Mouse (Mus musculus): ENCODE measurements around the gene Tnfsf18. TPM values are rescaled to one million over a fixed set of nuclear protein-coding genes. Genes with fewer than 3 reads are reported as not detected.

Gene Tnfsf18
- polyA plus RNA-seq, 1 experiment from 2014 or later = 0.16 TPM

DNA sequence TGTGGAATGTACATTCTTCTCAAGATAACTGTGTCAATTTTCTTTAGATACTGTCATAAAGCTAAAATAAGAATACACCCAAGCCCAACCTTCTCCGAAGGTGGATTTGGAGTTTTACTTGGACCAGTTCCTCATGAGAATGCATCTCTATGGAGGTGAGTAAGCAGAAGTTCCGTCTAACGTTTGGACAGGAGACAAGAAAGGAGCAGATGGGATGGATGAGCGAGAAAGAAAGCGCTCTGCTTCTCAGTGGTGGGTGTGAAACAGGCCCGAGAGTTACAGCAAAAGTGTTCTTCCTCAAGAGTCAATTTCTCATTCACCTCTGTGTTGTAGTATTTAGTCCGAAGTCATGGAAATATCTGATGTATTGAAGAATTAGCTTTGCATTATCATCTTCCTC is 2.7 kb upstream of the Tnfsf18 start:
- Histone ChIP-seq H3K4me2 (ENCODE audit: low read depth, low read length) (no peak overlapping the region), H3K4me1 (replicated peaks; ENCODE audit: control insufficient read depth, insufficient read depth, low read length) (peaks cover 5% of the 10 kb centered on the region; the same call in 1 of the 2 replicates), H3K36me3 (ENCODE audit: control insufficient read depth, insufficient read depth, low read length) (no peaks in the 10 kb centered on the region), H3K9ac (ENCODE audit: low read length) (no peak overlapping the region), H3K9me3 (ENCODE audit: control insufficient read depth, low read length) (no peaks in the 10 kb centered on the region), H3K4me3 (ENCODE audit: low read length) (no peak overlapping the region), H3K27me3 (ENCODE audit: control insufficient read depth, insufficient read depth, low read depth, low read length) (no peaks in the 10 kb centered on the region), H3K27ac (ENCODE audit: low read length) (no peak overlapping the region)
- no peak for ATAC-seq (ENCODE audit: low read depth)
- 81% methylated on average over 7 of the region's 7 CpGs for WGBS

DNA sequence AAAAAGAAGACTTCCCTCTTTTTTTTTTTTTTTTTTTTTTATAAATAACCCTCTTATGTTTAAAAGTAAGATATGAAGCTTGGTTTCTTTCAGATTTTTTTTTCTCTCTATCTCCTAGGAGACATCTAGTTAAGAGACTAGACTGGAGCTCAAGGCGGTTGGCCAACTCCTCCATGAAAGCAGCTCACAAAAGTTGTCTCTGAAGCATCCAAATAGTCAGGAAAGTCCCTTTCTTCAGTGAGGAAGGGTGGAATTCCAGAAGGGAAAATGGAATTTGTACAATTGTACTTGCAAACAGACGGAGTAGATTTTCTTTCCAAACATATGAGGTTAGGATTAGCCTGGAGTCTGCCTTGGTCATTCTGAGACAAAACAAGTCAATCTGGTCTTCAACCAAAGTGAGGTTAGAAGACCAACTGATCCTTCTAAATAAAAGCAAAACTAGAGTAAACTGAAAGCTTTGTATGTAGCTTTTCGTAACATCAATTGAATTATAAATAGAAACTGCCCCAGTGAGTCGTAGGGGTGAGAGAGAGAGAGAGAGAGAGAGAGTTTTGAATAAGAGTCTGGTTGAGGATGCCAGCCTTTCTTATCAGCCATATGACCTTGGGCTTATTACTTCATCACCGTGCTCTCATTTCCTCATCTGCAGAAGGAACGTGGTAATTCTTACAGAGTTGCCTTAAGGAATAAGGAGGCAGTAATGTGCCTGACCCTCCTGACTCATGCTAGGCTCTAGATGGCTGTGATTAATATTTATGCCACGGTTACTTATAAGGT is 2.6 kb downstream of the Tnfsf18 start:
- Histone ChIP-seq H3K4me3 (ENCODE audit: low read length) (no peak overlapping the region), H3K4me2 (ENCODE audit: low read depth, low read length) (no peak overlapping the region), H3K9ac (ENCODE audit: low read length) (no peak overlapping the region), H3K9me3 (ENCODE audit: control insufficient read depth, low read length) (no peaks in the 10 kb centered on the region), H3K27me3 (ENCODE audit: control insufficient read depth, insufficient read depth, low read depth, low read length) (no peaks in the 10 kb centered on the region), H3K4me1 (replicated peaks; ENCODE audit: control insufficient read depth, insufficient read depth, low read length) (peaks cover 5% of the 10 kb centered on the region; the same call in 1 of the 2 replicates), H3K27ac (ENCODE audit: low read length) (no peak overlapping the region), H3K36me3 (ENCODE audit: control insufficient read depth, insufficient read depth, low read length) (no peaks in the 10 kb centered on the region)
- WGBS = 42% methylated on average over 7 of the region's 7 CpGs
- no peak for ATAC-seq (ENCODE audit: low read depth)

DNA sequence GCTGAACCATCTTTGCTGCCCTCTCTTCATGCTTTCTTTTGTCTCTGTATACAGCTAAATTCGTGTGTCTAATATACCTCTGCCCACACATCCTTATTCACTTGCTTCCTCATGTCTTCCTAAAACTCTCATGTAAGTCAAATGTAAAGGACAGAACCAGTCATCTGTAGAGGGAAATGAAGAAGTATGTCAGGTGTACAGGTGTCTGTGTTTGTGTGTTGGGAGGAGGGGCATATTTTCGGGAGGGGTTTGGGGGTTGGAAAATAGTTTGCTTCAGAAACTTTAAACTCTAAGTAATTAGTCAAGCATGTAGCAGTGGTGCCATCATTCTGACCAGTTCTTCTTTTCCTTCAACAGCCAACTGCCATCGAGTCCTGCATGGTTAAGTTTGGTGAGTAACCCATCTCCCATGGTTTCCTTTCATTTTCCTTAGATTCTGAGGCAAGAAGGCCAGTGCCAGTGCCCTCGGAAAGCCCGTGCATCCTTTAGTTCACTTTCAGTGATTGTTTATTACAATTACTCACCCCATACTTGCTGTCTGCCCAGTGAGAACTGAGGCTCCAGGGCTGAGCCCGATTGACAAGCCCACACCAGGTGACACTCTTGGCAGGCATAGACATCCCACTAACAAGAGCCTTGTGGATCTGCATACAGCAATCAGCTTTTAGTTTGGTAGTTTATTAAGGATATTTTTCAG is 5.8 kb downstream of the Tnfsf18 start:
- H3K4me1 ChIP-seq (replicated peaks; ENCODE audit: control insufficient read depth, insufficient read depth, low read length) = no peaks in the 10 kb centered on the region; the same call in 1 of the 2 replicates
- 79% methylated on average over 6 of the region's 6 CpGs for WGBS
- no peak overlapping the region for H3K4me2 ChIP-seq (ENCODE audit: low read depth, low read length)
- no peak overlapping the region for H3K4me3 ChIP-seq (ENCODE audit: low read length)
- no peaks in the 10 kb centered on the region for H3K36me3 ChIP-seq (ENCODE audit: control insufficient read depth, insufficient read depth, low read length)
- no peak for ATAC-seq (ENCODE audit: low read depth)
- no peak overlapping the region for H3K27ac ChIP-seq (ENCODE audit: low read length)
- H3K9ac ChIP-seq (ENCODE audit: low read length) = no peak overlapping the region
- no peaks in the 10 kb centered on the region for H3K9me3 ChIP-seq (ENCODE audit: control insufficient read depth, low read length)
- no peaks in the 10 kb centered on the region for H3K27me3 ChIP-seq (ENCODE audit: control insufficient read depth, insufficient read depth, low read depth, low read length)

DNA sequence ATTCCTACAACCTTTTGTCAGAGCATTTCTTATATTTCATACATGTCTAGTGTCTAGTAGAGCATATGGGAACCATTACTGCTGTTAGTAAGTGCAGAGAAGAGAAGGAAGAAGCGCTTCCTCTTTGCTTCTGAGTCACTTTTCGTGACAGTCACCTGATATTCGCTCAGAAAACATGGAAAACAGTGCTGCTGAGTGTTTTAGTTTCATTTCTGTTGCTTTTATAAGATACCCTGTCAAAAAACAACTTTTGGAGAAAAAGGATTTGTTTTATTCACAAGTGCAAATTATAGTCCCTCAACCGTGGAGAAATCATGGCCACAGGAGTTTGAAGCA is 6.3 kb downstream of the Tnfsf18 start:
- Histone ChIP-seq H3K9me3 (ENCODE audit: control insufficient read depth, low read length) (no peaks in the 10 kb centered on the region), H3K9ac (ENCODE audit: low read length) (no peak overlapping the region), H3K27ac (ENCODE audit: low read length) (no peak overlapping the region), H3K4me1 (replicated peaks; ENCODE audit: control insufficient read depth, insufficient read depth, low read length) (no peaks in the 10 kb centered on the region; the same call in 1 of the 2 replicates), H3K4me3 (ENCODE audit: low read length) (no peak overlapping the region), H3K36me3 (ENCODE audit: control insufficient read depth, insufficient read depth, low read length) (no peaks in the 10 kb centered on the region), H3K4me2 (ENCODE audit: low read depth, low read length) (no peak overlapping the region), H3K27me3 (ENCODE audit: control insufficient read depth, insufficient read depth, low read depth, low read length) (no peaks in the 10 kb centered on the region)
- no peak for ATAC-seq (ENCODE audit: low read depth)
- WGBS = 80% methylated on average over 4 of the region's 4 CpGs

DNA sequence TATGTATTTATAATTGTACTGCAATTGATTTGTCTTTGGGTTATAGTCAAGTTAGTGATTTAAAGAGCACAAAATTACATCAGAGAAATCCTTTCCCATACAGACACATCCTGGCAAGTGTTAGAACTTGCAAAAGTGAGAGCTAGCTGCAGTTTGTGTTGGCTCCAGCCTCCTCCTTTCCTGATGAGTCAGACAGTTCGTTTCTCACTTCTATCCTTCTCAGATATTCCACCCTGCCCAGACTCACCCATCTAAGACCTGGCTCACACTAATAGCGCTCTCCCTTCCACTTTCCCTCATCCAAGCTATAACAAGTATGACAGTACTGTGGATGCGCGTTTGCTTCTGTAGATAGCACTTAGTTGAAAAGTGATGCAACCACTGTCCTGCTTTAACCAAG is 11.9 kb downstream of the Tnfsf18 start:
- no peaks in the 10 kb centered on the region for H3K27me3 ChIP-seq (ENCODE audit: control insufficient read depth, insufficient read depth, low read depth, low read length)
- H3K4me3 ChIP-seq (ENCODE audit: low read length) = no peak overlapping the region
- H3K27ac ChIP-seq (ENCODE audit: low read length) = no peak overlapping the region
- 80% methylated on average over 4 of the region's 4 CpGs for WGBS
- no peaks in the 10 kb centered on the region for H3K36me3 ChIP-seq (ENCODE audit: control insufficient read depth, insufficient read depth, low read length)
- H3K9ac ChIP-seq (ENCODE audit: low read length) = no peak overlapping the region
- no peak for ATAC-seq (ENCODE audit: low read depth)
- H3K4me1 ChIP-seq (replicated peaks; ENCODE audit: control insufficient read depth, insufficient read depth, low read length) = no peaks in the 10 kb centered on the region
- no peaks in the 10 kb centered on the region for H3K9me3 ChIP-seq (ENCODE audit: control insufficient read depth, low read length)
- H3K4me2 ChIP-seq (ENCODE audit: low read depth, low read length) = no peak overlapping the region

DNA sequence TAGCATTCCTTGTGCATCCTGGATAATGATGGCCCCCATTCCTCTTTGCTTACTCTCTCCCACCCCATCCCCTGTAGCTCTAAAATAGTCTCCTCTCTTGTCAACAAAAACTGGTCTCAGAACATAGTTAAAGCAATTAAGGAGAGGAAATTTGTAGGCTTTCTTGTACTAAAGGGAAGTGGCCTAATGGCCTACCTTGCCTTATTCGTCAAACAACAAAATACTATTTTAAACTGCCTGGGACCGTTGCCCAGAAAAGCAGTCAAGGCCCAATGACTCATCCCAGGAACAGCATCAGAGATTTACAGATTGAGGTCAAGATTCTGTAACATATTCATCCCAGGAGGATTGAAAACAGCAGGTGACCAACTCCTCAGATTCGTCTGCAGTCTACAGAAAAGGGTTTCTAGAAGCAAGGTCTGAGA is 13.2 kb downstream of the Tnfsf18 start:
- H3K4me3 ChIP-seq (ENCODE audit: low read length) = no peak overlapping the region
- H3K27ac ChIP-seq (ENCODE audit: low read length) = peak overlapping the region; percentile 57; the same call in 1 of the 2 replicates
- H3K27me3 ChIP-seq (ENCODE audit: control insufficient read depth, insufficient read depth, low read depth, low read length) = no peaks in the 10 kb centered on the region
- H3K4me1 ChIP-seq (replicated peaks; ENCODE audit: control insufficient read depth, insufficient read depth, low read length) = no peaks in the 10 kb centered on the region
- no peak overlapping the region for H3K9ac ChIP-seq (ENCODE audit: low read length)
- no peaks in the 10 kb centered on the region for H3K9me3 ChIP-seq (ENCODE audit: control insufficient read depth, low read length)
- peak; percentile 72 for ATAC-seq (ENCODE audit: low read depth)
- H3K4me2 ChIP-seq (ENCODE audit: low read depth, low read length) = no peak overlapping the region
- no peaks in the 10 kb centered on the region for H3K36me3 ChIP-seq (ENCODE audit: control insufficient read depth, insufficient read depth, low read length)
- WGBS = 34% methylated on average over 3 of the region's 3 CpGs

DNA sequence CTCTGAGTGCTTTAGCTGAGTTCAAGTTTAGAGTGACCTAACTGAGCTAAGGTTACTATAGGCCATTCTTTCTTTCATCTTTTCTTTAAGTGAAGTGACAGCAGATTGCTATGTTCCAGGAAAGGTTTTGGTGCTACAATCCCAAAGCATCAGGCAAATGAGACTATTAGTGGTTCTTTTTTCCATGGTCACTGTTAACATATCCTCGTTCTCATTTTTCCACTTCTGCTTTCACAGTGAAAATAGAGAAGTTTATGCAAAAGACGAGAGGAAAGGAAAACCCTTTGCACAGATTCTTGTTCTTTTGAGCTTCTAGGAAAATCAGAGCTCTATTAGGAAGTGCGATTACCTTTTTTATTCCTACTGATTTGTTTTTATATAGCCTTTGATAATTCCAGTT is 22.9 kb downstream of the Tnfsf18 start:
- Histone ChIP-seq H3K27me3 (ENCODE audit: control insufficient read depth, insufficient read depth, low read depth, low read length) (no peaks in the 10 kb centered on the region), H3K27ac (ENCODE audit: low read length) (no peak overlapping the region), H3K4me2 (ENCODE audit: low read depth, low read length) (no peak overlapping the region), H3K36me3 (ENCODE audit: control insufficient read depth, insufficient read depth, low read length) (no peaks in the 10 kb centered on the region), H3K4me1 (replicated peaks; ENCODE audit: control insufficient read depth, insufficient read depth, low read length) (no peaks in the 10 kb centered on the region), H3K9ac (ENCODE audit: low read length) (no peak overlapping the region), H3K4me3 (ENCODE audit: low read length) (no peak overlapping the region), H3K9me3 (ENCODE audit: control insufficient read depth, low read length) (no peaks in the 10 kb centered on the region)
- 83% methylated on average over 3 of the region's 3 CpGs for WGBS
- ATAC-seq (ENCODE audit: low read depth) = no peak

DNA sequence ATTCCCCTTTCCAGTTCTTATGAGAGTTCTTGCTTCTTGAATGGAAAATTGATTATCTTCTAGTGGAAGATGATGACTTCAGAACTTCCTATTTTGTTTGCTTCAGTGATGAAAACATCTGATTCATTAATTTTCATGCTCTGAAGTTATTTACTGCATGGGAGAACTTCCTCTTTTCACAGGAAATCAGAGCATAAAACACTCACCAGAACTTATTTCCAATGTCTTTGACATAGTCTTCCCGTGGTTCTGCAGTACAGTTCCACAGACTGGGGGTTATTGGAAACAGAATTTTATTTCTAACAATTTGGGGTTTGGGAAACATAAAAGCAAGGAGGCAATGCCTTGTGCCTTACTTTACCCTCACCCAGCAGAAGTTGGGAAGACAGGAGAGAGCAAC is 25.8 kb downstream of the Tnfsf18 start:
- Histone ChIP-seq H3K27ac (ENCODE audit: low read length) (no peak overlapping the region), H3K4me1 (replicated peaks; ENCODE audit: control insufficient read depth, insufficient read depth, low read length) (no peaks in the 10 kb centered on the region), H3K27me3 (ENCODE audit: control insufficient read depth, insufficient read depth, low read depth, low read length) (no peaks in the 10 kb centered on the region), H3K9ac (ENCODE audit: low read length) (no peak overlapping the region), H3K4me2 (ENCODE audit: low read depth, low read length) (no peak overlapping the region), H3K36me3 (ENCODE audit: control insufficient read depth, insufficient read depth, low read length) (no peaks in the 10 kb centered on the region), H3K4me3 (ENCODE audit: low read length) (no peak overlapping the region), H3K9me3 (ENCODE audit: control insufficient read depth, low read length) (no peaks in the 10 kb centered on the region)
- WGBS = 73% methylated on average over 1 of the region's 1 CpGs
- no peak for ATAC-seq (ENCODE audit: low read depth)

DNA sequence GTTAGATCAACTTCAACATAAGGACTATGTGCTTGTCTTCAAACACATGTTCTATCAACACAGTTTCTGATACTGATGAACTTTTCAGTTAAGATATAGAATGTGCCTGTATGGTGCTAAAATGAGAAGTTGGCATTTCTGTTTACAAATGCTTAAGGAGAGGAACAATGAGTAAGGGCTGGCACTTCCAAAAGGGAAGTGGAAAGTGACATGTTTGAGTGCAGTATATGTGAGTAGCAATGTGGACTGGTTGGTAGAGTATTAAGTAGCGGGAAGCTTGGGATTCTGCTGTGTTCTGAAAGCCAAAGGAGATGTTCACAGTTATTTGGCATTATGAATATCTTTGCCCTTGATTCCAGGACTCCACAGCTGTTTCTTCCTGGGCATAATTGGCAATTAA is 33.7 kb downstream of the Tnfsf18 start:
- H3K9ac ChIP-seq (ENCODE audit: low read length) = no peak overlapping the region
- no peak overlapping the region for H3K27ac ChIP-seq (ENCODE audit: low read length)
- no peak overlapping the region for H3K4me3 ChIP-seq (ENCODE audit: low read length)
- no peaks in the 10 kb centered on the region for H3K9me3 ChIP-seq (ENCODE audit: control insufficient read depth, low read length)
- H3K27me3 ChIP-seq (ENCODE audit: control insufficient read depth, insufficient read depth, low read depth, low read length) = no peaks in the 10 kb centered on the region
- ATAC-seq (ENCODE audit: low read depth) = no peak
- no peaks in the 10 kb centered on the region for H3K36me3 ChIP-seq (ENCODE audit: control insufficient read depth, insufficient read depth, low read length)
- WGBS = 74% methylated on average over 1 of the region's 1 CpGs
- H3K4me2 ChIP-seq (ENCODE audit: low read depth, low read length) = no peak overlapping the region
- H3K4me1 ChIP-seq (replicated peaks; ENCODE audit: control insufficient read depth, insufficient read depth, low read length) = no peaks in the 10 kb centered on the region
